Mouse (Mus musculus): ENCODE data around the gene Zfp936.
"Not testable (repeated sequence)": the region's sequence is repeated elsewhere in the genome, so short reads cannot be mapped to it uniquely, and the experiment has no call there.

The Zfp936 gene

GRCm38 (mm10) chr7:43113929-43114328 lies at the start of gene Zfp936:
Zfp936 (plus strand) TSS chr7:43114229.
- TF ChIP-seq GATA4 (IDR thresholded peaks at IDR 0.05; ENCODE audit: insufficient replicate concordance, low read length) = not testable (repeated sequence)

DNA sequence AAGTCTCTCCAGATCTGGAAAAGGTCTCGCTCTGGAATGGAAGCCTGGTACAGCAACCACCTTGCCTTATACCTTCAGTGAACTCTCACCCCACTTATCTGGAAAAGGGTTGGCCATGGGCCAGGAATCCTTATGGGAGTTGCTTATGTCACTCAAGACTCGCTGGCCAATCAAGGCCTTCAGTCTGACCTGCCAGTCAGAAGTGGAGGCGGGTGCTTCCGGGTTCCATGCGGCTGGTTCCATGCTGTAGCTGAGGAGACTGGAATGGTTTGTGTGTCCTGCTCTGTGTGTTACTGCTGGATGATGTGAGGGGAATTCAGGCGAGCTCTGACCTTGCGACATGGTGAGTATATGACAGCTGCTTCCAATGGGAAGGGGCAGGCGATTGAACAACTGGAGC lies 36.2 kb upstream of the Zfp936 start:
- no peak for TF ChIP-seq GATA4 (IDR thresholded peaks at IDR 0.05; ENCODE audit: insufficient replicate concordance, low read length)

DNA sequence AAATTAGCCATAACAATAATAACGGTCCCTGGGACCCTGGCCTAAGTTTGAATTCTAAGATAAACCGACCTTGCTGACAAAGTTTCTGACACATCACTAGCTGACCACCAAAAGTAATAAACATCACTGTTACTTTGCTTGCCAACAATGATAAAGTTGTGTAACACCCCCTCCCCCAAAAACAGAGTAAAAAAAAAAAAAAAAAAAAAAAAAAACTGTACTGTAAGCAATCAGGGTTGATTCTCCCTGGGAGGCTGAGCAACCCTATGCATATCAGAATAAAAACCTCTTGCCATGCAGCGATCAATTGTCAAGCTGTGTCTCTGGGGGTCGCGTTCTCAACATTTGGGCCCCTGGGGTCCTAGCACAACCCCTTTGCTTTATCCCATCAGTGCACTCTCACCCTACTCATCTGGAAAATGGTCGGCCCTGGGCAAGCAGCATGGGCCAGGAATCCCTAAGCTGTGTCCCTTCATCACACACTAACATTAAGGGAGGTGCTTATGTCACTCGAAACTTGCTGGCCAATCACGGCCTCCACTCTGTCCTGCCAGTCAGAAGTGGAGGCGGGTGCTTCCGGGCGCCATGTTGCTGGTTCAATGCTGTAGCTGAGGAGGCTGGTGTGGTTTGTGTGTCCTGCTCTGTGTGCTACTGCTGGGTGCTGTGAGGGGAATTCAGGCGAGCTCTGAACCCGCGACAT lies 63.1 kb downstream of the Zfp936 start:
- TF ChIP-seq GATA4 (IDR thresholded peaks at IDR 0.05; ENCODE audit: insufficient replicate concordance, low read length) = no peak
